Mouse (Mus musculus): ENCODE measurements around the gene Il1f6.
"Not testable (repeated sequence)": the region's sequence is repeated elsewhere in the genome, so short reads cannot be mapped to it uniquely, and the experiment has no call there.

Gene Il1f6

DNA sequence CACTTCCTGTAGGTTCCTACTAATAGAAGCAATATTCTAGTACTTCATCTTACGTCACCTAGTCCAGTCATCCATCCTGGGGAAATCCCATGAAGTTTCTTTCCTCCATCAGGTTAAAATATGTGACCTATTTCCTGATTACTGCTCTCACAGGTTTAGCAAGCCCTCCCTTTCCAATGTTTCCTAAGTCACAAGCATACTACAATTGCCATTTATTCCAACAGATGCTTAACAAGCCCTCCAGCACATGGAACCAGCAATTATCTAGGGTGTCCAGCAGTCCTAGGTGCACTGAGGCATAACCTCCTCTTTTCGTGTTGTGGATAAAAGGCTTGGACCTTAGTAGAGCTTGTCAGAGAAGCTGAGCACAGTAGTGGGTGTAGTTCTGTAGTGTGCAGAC is at the start of gene Il1f6:
Il1f6 (plus strand) TSS at position 301 of the 400 bp plus-strand sequence.
- DNase-seq: no peak

DNA sequence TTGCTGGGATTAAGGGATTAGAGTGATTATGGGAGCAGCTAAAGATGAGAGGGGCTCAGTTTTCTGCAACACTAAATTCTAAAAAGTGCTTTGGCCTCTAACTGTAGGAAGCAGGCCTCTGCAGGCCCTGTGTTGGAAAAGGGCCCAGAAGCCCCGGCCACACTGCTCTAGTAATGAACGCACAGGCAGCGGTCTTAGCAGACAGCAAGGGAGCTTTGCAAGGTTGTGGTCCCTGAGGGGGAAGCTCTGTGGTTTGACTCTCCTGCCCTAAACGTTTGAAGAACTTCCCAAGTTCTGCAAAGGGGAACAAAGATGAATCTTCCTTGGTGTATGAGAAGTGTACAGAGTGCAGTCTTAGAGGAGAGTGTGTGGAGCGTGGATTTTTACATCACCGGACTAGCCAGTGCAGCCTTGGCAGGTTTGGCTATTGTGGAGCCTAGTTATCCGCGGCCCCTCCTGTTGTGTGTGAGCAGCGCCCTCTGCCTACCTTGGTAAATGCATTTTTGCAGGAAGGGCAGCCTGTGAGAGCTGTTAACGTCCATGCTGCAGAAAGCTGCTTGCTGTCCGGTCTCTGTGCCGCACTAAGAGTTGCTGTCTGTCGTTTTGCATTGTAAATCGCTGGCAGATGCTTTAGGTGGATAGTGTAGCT is 33.4 kb upstream of the Il1f6 start:
- DNase-seq: peak; percentile 4 to 7

DNA sequence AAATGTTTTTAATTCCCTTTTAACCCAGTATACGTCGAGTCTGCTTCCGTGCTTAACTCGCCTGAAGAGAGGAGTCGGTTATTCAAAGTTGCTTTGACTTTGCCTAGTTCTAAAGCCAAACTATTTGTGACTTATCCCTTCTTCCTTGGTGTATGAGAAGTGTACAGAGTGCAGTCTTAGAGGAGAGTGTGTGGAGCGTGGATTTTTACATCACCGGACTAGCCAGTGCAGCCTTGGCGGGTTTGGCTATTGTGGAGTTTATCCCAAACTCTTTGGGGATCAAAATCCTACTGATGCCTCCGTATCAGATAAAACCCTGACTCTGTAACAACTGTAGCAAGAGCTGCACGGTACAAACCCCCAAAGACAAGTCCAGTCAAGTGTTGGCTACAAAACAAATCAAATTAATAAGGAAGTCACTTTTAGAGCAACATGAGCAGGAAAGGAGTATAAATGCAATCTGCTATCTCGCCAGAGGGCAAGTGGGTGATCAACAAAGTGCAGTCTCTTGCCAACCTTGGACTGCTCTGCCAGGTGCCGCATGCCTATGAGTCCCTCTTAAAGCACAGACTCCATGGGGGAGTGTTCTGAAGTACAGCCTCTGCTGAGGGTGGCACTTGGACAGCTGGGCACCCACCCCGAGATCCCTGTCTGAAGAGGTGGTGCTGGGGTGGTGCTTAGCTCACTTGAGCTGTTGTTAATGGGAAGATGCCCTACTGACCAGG is 32.6 kb upstream of the Il1f6 start:
- DNase-seq: not testable (repeated sequence)

DNA sequence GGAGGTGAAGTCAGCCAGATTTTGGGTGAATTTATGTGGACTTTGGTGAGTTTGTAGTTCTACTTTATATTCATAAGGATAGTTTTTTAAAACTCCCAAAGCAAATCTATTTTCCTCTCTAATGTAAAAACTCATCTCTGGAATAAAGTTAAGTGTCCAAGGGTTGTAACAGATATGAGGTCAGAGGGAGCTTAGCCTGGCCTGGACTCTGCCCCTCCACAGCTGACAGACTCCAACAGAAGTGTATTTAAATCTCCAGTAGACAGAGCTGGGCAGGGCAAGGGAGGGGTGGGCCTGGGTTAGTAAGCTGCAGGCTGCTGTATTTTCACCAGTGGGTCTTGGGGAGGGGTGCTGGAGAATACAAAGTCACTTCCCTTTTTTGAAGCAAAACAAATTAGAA is 31.1 kb upstream of the Il1f6 start:
- DNase-seq: not testable (repeated sequence)

DNA sequence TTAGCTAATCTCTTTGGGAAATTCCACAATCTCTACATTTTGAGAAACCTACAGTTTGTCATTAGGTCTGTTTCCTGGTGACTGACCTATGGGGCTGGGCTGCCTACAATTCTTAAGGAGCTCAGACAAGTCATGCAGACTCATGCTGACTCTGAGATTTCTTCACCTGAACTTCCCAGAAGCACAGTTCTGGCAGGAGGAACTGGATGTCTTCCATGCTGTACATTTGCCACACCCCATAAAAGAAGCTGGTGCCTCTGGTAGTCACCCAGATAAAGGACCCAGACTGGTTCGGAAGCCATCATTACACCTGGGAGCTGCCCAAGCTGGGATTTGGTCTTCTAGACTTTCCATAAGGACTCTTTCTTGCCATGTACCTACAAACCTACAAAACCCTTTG is 29.0 kb upstream of the Il1f6 start, which contains the start of gene Il1f9:
Il1f9 (plus strand) TSS at position 301 of the 400 bp plus-strand sequence.
- no peak for DNase-seq

DNA sequence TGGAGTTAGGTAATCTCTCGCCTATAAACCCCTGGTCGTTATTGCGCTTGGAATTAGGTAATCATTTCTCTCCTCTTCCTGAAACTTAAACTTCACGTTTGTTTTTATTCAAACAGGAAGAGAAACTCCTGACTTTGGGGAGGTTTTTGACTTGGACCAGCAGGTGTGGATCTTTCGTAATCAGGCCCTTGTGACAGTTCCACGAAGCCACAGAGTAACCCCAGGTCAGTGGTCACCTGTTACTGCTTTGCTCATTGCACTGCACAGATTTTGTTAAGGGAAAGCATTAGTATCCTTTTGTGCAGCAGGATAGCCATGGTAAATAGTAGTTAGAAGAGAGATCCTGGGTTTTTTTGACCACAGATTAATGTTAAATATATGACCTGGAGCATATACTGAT is 27.6 kb upstream of the Il1f6 start:
- DNase-seq: no peak

DNA sequence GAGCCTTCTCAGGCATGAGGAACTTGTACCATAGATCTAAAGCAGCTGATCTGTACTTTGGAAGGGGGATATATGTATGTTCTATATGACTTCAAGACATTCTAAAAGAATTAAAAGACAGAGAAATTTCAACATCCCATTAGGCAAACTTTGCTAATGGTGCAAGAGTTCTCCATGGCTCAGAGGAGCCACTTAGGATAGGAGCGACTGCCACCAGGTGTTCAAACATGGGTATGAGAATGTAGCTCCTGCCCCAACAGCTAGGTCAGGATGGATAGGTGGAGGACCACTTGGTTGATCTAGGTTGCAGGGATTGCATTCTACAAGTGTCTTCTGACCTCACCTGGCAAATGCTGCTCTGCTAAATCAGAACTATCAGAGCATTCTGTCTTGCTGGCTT is 27.0 kb upstream of the Il1f6 start:
- no peak for DNase-seq

DNA sequence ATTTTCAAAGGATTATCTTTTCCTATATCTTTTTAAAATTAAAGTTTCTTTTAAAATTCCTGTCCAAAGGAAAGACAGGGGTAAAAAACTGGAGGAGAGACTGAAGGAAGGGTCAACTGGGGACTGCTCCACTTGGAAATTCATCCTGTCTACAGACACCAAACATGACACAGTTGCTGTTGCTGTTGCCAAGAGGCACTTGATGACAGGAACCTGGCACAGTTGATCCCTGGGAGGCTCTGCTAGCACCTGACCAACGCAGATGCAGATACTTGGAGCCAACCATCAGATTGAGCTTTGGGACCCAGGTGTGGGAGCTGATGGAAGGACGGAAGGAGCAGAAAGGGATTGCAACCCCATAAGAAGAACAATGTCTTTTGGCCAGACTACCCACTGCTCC is 12.0 kb downstream of the Il1f6 start:
- DNase-seq: no peak

DNA sequence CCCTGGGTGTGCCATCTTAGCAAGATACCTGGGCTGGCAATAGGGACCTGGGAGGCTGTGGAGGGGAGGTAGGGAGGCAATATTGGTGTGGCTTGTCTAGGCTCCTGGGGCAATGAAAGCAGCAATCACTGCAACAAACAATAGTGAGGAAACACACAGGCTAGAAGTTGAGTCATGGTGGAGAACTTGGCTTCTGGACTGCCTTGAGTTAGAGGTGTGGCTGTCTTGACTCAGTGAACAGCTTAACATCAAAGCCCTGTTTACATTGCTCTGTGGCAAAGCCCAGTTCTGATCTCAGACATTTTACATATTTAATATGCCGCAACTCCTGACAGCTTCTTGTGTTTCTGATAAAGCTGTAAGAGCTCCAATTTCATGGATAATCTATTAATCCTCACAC is 52.3 kb downstream of the Il1f6 start:
- DNase-seq: no peak

DNA sequence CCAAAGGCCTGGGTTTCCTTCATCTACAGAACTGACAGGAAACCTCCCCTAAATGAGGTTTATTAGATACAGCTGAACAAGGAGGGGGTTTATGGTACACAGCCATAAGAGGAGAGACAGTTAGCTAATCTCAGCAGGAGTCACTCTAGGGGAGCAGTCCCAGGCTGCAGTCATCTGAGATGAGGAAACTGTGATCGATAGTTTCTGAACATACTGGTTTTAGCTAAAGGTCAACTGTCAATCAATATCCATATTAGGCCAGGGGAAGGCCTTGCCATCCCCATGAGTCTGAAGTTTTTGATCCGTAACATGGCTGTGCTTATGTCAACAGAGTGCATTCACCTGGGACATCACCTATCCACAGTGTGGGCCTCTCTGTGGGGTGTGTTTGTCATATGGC is 58.4 kb downstream of the Il1f6 start:
- DNase-seq: no peak

DNA sequence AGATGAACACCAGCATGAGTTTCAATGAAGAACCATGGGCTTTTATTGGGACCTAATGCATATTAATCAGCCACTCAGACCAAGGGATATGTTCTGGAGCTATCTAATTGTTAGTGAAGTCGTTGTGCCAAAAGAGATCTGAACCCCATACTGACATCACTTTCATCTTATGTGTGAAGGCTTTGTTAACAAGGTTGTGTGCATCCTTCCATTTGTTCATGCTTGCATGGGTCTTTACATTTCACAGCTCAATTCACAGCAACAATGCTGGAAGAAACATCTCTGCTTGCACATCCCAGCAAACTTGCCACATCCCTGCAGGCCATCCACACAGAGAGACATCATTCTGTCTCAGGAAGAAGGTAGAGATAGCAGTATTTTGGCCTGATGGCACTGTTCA is 59.9 kb downstream of the Il1f6 start:
- no peak for DNase-seq

Data from cerebellum, postnatal 36 days (tissue).